Mouse (Mus musculus) stomach, postnatal 0 days (tissue): Measurements from ENCODE around the gene Cox19.

Experiments used
- CTCF ChIP-seq: IDR thresholded peaks from 2 replicates; pipeline ENCODE4 v1.5.1; 2016; ENCODE audit warnings: antibody characterized with exemption, low read depth, mild to moderate bottlenecking, moderate library complexity
- EP300 ChIP-seq: optimal IDR thresholded peaks from 2 replicates; pipeline ENCODE3; 2016; ENCODE audit warnings: antibody characterized with exemption

- TF ChIP-seq CTCF, result no peak
- TF ChIP-seq EP300, result no peak
Observed at GRCm38 (mm10) chr5:139330766-139331165, 20.5 kb downstream of the Cox19 start.
